Mouse (Mus musculus) gastrocnemius, postnatal 14 days (tissue): Measurements from ENCODE around the gene Lsg1. TPM values are rescaled to one million over a fixed set of nuclear protein-coding genes. Genes with fewer than 3 reads are reported as not detected.

ENCODE experiments used
- DNase-seq: peaks from one replicate; pipeline ENCODE4 v3.0.0; 2021; ENCODE audit warnings: mixed read lengths
- intact Hi-C: fragments of 180-260 bp; cut with DNase I; formaldehyde crosslinking; loops from one replicate; pipeline ENCODE4 v1.15.1; 2025; ENCODE audit warnings: low total_unique reads
- total RNA-seq, 2 experiments: library from RNA; stranded (reverse); gene quantifications; 2 replicates each; pipeline ENCODE4 v1.2.3; 2021

Lsg1 gene
- total RNA-seq, 2 experiments from 2014 or later: 18.3 to 19.2 TPM

DNA sequence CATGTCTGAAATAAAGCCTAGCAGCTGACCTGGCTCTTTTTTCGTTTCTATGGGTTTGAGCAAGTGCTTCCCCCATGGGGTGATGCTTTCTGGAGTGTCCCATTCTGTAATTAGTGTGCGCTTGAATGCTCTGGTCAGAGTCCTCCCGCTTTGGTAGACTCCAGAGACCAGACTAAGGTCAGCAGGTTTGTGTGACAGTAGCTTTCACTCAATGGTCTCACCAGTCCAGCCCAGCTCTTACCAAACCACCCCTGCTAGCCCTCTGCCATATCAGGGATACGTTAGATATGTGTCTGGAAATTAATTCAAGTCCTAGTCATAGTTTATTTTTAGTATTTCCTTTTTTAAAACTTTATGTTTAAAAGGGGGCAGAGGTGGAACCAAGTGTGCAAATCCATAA, 26.8 kb downstream of the Lsg1 start:
- no peak for DNase-seq
- intact Hi-C loops: no loop called here

DNA sequence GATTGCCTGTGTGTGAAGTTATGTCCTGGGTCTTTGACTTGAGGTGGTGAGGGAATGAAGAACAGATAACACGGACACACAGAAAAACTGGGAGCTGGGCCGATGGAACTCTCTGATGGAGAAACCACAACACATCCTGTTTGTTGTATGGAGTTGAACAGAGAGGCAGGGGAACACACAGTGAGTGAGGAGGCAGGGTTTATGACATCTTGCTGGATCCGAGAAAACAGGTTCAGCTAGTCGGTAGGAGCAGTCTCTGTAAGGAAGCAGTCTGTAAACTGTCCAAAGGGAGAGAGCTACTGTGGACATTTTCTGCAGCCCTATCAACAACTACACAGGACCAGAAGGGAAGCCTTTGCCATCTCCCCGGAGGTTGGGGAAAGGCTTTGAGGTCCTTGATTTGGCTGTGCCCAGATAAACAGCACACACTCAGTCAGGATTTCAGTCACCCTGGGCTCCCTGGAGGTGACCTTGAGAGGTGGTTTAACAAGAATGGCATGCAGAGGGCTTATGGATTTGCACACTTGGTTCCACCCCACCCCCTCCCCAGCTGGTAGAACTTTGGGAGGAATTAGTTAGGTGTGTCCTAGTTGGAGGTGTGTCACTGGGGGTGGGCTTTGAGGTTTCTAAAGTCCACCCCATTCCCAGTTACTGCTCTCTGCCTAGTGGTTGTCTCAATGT, 27.9 kb downstream of the Lsg1 start:
- DNase-seq: no peak
- intact Hi-C loops: no loop called here

DNA sequence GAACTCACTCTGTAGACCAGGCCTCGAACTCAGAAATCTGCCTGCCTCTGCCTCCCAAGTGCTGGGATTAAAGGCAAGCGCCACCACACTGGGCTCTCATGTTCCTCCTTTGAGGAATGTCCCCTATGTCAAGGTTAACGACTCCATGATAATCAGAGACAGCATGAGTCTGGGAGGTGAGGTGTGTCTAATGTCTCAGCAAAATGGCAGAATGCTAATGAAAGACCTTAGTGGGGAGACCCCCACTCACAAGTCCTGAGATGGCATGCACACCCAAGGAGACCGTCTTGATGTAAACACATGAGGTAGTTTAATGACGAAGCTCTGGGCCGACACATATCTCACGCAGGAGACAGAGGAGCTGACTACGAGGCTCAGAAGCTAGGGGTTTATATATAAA, 33.3 kb downstream of the Lsg1 start:
- no peak for DNase-seq
- intact Hi-C loops: no loop called here

DNA sequence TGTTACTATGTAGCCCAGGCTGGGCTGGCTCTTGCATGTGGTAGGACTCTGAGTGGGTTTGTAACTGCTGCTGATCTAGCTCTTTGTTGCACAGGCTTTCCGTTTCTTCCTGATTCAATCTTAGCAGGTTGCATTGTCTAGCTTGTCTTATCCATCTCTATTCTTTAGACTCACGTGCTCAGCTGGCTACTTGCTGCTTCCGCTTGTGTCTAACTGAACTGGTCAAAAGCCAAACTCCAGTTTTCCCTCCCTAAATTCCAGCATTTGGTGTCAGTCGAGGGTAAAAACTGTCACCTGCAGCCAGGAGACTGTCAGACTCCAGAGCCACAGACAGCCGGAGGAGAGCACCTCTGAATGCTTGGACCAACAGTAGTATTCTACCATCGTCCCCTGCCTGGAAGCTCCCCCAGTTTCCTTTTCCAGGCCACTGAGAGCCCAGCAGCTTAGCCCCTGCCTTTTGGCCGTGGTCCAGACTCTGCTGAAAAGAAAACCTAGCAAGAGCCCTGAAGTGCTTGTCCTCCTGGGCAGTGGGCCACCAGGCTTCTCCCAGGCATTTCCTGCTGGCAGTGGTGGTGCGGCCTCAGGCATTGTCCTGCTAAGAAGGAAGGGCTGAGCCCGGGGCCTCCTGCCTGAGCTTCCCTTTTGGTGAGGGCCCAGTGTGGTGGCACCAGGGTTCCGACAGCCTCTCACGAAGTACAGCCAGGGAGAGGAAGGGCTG, 34.6 kb downstream of the Lsg1 start:
- intact Hi-C loops: no loop called here
- DNase-seq: peak; percentile 89

DNA sequence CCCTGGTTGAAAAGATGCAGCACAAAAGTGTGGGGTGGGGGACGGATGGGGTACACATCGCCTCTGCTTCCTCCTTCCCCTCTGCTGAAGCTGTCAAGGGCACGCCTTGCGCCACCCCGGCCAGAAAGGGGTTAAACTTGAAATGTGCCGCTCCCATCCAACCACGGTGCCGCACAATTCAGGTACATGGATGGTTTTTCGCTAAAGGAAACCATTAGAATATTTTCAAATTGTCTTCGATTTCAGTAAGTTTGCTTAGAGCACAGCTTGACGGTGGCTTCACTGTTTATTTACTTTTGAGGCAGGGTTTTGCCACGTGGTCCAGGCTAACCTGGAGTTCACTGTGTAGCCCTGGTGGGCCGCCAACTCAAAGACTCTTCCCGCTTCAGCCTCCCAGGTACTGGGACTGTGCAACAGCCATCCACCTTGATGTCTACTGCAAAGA, 36.6 kb downstream of the Lsg1 start, which contains the start of gene Tmem44:
Gene Tmem44, minus strand, starts transcription at position 95 of the 445 bp plus-strand sequence.
- intact Hi-C loops: no loop called here
- no peak for DNase-seq

DNA sequence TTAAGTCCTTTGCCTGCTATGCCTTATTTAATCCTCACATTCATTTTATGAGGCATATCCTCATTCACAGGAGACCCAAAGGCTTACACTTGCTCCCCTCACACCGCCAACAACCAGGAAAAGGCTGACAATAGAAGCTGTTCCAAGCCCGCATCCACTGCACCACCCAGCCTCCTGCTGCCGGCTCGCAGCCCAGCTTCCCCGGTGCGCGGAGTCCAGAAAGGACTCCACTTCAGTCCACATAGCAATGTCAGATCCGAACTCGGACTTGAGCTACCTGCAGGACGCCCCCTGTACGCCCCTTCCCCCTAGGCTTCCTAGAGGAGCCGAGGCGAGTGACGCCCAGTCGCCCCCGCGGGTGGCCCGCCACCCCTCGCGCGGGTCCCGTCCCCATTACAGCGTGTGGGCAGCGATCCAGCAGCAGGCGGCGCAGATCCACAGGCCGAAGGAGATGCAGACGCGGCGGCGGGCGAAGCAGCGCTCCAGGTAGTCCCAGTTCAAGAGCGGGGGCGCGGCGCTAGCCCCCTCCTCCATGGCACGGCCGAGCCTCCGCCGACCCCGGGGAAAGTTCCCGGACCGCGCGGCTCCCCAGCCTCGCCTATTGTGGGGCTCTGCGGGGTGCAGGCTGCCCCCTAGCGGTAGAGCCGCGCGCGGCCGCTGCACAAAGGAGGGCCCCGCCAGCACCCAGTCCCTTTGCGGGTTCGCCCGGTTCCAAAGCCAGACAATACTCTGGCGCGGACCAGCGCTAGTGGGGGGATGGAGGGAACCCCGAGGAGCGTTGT, 37.2 kb downstream of the Lsg1 start:
- intact Hi-C loops: no loop called here
- peak; percentile 76 for DNase-seq

DNA sequence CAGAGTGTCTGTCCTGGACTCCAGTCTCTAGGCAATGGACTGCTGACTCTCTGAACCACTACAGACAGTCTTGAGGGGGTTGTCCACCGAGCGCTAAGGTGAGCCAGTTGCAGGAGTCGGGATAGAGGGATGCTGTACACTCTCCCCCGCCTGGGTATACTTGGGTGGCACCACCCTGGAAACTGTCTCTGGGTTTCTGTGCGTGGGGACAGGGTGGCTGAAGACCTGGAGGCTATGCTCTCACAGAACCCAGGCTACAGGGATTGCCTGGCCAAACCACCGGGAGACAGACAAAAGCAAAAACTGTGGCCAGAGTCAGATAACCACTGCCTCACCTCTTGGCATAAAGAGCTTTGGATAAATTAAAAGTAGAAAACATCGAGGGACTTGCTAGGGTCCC, 37.9 kb downstream of the Lsg1 start:
- no peak for DNase-seq
- intact Hi-C loops: no loop called here

DNA sequence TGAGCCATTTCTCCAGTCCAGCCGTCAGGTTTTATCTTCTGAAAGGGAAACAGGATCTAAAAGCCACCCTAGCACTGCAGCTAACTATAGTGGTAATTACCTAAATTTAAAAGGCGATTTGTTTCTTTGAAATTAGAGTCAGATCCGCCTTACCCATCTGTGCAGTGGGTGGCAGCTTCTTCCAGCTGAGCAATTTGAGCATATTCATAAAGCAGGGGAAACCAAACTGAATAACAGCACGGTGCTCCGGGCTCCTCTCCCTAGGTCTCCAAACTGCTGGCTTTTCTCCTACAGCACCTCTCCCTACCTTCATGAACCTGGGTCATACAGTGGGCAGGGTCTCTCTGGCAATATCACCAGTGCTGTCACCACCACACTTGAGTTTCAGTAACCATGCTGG, 39.1 kb downstream of the Lsg1 start:
- DNase-seq: no peak
- intact Hi-C loops: no loop called here

DNA sequence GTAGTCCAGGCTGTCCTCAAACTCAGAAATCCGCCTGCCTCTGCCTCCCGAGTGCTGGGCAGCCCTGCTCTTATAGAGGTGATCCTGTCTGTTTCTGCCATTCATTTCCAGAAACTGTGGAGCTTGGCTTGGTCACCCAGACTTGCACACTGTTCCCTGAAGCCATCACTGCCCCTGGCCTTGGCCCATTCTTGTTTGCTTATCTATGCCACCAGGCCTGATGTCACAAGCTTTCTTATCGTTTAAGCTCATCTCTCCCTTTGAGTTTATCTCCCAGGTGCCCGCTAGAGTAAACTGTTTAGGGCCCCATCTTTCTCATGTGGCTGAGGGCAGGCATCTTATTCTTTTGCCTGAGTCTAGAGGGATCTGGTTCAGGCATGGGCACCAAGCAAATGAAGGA, 42.7 kb downstream of the Lsg1 start:
- intact Hi-C loops: no loop called here
- no peak for DNase-seq

DNA sequence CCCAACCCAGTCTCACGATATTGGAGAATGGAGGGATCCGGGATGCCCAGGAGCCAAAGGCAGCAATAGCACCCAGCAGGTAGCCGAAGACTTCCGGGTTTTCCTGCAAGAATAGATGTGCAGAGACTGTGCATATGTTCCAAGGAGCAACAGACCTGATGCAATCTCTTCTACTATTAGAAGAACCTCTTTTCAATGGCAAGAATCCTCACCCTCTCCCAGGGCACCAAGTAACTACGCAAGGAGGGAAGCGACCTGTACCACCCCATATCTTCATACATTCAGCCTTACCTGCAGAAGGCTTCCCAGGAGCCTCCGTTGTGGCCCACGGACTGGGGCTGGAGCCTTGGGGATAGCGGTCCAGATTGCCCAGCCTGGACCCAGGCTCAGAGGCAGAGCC, 44.0 kb downstream of the Lsg1 start:
- intact Hi-C loops: no loop called here
- DNase-seq: no peak

DNA sequence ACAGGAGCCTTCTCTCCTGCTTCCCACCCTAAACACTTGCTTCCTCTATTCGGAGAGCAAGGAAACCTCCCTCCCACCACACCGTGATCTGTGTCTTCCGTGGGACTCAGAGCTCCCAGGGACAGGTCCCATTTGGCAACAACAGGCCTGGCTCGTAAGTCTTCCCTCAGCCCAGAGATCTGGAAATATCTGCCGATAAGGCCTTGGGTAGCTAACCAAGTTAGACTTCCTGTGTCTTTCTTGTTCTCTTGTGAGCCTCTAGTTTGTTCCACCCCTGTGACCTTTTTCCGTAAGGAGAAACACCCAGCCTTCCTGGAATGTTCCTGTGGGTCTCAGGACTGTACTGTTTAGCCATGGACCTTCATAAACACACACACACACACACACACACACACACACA, 44.6 kb downstream of the Lsg1 start:
- DNase-seq: no peak
- intact Hi-C loops: no loop called here

DNA sequence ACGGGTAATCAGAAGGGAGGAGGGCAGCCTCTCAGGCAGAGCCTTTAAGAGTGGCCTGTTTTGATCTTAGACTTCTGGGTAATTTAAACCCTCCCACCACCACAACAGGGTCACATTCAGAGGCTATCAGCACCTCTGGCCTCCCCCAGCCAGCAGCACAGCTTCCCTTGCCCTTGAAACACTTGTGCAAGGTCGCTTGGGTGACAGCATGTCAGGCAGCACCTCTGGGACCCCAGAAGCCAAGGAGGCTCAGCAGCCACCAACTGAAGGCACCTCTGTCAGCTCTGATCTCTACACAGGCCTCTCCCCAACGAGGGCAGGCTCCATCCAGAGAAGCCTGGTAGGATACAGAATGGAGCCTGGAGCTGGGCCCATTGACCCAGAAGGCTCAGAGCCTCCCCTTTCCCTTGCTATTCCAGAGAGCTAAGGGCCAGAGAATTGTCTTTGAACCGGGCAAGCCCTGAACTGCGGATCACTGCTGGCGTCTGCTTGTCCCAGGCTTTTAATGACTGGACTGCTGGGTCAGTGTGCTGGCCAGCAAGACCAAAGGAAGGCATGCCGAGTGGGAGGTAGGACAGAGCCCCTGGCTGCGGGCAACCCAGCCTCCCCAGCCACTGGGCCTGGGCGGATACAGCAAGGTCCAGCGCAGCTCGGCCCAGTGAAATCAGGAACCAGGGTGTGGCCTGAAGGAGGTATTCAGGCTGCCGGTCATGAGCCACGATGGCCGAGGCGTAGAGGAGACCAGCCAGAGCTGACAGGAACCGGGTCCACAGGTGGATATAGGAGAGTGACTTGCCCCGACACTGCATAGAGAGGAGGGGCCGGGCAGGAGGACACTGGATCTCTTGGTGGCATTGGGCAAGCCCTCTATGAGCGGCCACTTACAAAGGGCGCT, 47.0 kb downstream of the Lsg1 start:
- intact Hi-C loops: no loop called here
- DNase-seq: no peak

DNA sequence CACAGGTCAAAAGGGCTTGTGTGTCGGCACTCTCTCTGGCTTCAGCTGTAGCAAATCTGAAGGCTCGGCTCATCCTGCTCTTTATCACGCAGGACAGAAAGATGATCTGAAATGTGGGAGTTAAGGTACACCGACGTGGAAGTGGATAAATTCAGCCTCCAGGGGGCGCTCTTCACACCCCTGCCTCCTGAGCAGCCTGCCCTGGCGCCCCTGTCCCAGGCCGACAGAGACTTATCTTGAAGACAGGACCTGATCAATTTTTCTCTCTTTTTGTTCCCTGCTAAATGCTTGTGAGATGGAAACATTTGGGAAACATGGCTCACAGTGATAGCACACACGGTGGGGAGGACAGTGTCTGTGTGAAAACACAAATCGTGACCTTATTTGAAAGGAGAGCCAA, 48.0 kb downstream of the Lsg1 start:
- peak; percentile 50 for DNase-seq
- intact Hi-C loops: no loop called here

DNA sequence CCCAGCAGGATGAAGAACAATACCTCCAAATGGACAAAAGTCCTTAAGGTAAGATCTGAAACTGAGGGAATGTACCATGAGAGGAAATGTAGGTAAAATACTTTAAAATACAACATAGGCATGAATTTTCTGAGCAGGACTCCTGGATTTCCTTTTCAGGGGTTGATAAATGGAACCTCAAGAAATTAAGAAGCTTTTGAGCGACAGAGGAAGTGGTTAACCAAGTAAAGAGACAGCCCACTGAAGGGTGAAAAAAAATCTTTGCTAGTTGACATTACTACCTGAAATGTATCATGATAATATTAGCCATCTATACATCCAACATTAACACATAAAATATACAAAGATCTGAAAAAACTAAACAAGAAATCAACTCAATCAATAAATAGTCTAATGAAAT, 52.3 kb downstream of the Lsg1 start:
- no peak for DNase-seq
- intact Hi-C loops: no loop called here

DNA sequence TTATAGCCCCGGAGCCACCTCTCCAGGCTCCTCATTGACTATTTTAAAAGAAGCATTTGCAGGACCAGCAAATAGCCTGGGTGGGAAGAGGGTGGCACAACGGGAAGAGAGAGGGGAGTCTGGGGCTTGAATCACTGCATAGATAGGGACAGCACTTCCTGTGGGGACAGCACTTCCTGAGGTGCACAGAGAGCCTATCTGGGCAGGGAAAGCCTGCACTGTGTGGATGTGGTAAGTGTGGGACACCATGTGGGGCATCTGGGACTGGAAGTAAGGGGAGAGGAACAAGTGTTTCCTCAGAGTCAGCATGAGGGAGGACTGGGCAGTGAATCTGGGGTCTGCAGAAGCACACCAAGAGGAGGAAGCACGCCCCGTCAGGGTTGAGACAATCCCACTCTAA, 53.8 kb downstream of the Lsg1 start:
- no peak for DNase-seq
- intact Hi-C loops: loop anchor here (5.0 kb wide), 1 partner anchor 281 kb away; no protein-coding TSS in a partner anchor

DNA sequence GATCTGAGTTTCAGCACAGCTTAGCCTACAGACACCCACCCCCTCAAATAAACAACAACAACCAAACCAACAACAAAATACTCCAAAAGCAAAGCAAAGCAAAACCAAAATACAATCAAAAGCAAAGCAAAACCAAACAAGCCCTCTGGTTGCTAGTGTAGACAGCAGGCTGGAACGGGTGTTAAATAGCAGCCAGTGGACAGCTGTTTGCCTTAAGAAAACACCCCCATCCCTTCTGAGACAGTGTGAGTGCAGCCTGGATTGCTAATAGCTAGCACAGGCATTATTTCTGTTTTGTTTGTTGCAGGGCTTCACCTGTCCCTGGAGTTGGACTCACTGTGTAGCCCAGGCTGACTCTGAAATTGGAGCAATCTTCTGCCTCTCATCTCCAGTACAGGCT, 54.5 kb downstream of the Lsg1 start:
- no peak for DNase-seq
- intact Hi-C loops: loop anchor here (5.0 kb wide), 1 partner anchor 281 kb away; no protein-coding TSS in a partner anchor

DNA sequence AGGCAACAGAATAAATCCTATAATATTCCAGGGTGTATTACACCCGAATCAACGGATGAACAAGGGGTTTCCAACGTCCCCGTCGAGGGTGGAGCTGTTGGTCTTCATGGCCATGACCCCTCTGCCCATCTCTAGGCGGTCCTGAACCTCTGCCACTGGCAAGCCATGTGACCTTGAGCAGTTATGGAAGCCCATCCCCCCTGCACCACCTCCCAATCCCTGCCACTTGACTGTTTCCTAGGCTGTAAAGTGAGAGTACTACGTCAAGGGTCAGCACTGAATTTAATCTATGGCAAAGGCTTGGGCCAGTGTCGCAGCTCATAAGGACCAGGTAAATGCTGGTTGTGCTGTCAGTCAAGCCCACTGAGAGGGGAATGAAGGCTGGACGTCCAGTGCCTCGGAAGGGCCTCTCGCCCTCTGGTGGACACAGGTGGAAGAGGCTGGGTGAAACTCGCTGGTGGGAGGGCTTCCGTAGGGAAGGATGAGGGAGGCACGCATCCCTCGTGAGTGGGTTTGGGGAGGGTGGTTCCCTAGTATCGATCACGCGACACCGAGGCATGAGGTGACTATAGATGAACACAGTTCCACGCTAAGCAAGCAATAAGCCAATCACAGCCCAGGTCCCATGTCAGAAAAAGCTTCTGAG, 55.5 kb downstream of the Lsg1 start:
- intact Hi-C loops: loop anchor here (5.0 kb wide), 1 partner anchor 280 kb away; no protein-coding TSS in a partner anchor
- peak; percentile 52 for DNase-seq

DNA sequence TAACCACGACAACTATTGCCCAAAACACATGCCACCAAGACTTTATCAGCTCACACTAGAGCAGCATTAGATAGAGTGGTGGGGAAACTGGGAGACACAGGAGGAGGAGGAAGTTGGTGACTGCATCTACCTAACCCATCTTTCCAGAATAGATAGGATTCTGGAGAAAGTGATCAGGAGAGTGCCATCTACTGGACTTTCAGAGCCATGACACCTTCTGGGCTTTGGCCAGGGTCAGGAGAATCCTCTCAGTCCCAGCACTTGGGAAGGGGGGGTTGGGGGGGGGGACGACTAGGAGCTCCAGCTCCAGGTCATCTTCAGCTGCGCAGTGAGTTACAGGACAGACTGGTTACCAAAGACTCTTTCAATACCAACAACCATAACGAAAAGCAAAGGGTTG, 56.6 kb downstream of the Lsg1 start:
- no peak for DNase-seq
- intact Hi-C loops: loop anchor here (5.0 kb wide), 1 partner anchor 279 kb away; no protein-coding TSS in a partner anchor

DNA sequence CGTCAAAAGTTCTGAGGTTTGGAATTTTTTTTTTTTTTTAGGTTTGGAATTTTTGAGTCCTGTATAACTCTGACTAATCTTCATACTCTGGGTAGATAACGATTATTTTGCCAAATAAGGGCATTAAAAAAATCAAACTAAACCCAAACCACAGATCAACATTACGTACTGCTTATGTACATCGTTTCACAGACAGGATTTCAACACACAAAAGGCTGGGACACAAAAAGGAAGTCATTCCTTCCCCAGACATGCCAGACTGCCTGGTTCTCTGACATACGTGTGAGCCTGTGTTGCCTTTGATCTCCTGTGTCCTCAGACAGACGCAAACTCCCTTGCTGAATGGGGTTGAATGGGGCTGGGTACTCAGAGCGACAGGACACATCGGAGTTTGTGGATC, 59.0 kb downstream of the Lsg1 start:
- intact Hi-C loops: no loop called here
- no peak for DNase-seq
